Mouse (Mus musculus): Measurements from ENCODE around the gene Sod2.
"Not testable (repeated sequence)": the region's sequence is repeated elsewhere in the genome, so short reads cannot be mapped to it uniquely, and the experiment has no call there.

The Sod2 gene

DNA sequence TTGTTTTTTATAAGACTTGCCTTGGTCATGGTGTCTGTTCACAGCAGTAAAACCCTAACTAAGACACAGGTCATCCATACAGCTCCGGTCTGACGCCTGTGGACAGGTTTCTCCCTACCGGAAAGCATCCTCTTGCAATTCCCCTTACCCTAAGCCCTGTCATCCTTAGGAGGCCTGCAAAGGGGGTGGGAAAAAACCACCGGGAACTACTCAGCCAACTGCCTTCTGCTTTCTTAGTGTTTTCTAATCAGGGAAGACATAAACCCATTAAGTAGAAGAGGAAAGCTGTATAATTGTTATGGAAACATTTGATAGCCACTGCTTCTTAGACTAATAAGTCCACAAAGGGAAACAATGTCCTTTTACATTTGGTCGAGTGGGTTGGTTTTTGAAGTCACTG lies 338 bp downstream of the Sod2 start:
- in situ Hi-C loops (cut with MboI; ENCODE audit: low pct_unique_long_range_greater_than_20kb in 1 of 2, low sequenced_read_pairs in 2 of 2, unreplicated experiment in 1 of 2): no loop called here

- in situ Hi-C loops (cut with MboI; ENCODE audit: low pct_unique_long_range_greater_than_20kb in 1 of 2, low sequenced_read_pairs in 2 of 2, unreplicated experiment in 1 of 2): no loop called here
Observed at GRCm38 (mm10) chr17:13007730-13008425, 1.2 kb downstream of the Sod2 start.

DNA sequence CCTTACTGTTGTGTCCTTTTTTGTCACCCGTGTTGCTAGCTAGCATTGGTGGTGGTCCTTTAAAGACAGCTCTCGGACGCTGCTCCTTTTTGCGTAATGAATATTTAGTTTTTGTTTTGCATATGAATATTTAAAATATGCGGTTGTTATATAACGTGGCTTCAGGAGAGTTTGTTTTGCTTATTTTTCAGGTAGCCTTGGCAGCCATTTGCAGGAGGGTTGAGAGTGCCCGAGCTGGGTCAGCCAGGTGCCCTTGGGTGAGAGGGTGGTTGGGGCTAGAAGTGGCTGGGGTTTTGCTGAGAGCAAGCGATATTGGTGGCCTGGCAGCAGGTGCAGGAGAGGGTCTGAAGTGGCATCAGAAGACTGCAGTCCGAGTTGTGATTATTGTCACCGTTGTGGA lies 1.9 kb downstream of the Sod2 start:
- in situ Hi-C loops (cut with MboI; ENCODE audit: low pct_unique_long_range_greater_than_20kb in 1 of 2, low sequenced_read_pairs in 2 of 2, unreplicated experiment in 1 of 2): no loop called here

DNA sequence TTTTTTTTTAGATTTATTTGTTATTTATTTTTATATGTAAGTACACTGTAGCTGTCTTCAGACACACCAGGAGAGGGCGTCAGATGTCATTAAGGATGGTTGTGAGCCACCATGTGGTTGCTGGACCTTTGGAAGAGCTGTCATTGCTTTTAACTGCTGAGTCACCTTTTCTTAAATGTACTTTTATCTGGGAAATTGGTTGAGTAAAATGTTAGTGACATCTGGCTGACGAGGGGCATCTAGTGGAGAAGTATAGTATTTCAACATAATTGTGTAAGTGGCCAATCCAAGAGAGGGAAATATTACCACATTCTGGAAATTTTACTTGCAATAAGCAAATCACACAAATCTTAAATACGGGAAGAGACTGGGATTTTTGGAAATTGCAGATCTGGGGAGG lies 3.2 kb downstream of the Sod2 start:
- in situ Hi-C loops (cut with MboI; ENCODE audit: low pct_unique_long_range_greater_than_20kb in 1 of 2, low sequenced_read_pairs in 2 of 2, unreplicated experiment in 1 of 2): no loop called here

DNA sequence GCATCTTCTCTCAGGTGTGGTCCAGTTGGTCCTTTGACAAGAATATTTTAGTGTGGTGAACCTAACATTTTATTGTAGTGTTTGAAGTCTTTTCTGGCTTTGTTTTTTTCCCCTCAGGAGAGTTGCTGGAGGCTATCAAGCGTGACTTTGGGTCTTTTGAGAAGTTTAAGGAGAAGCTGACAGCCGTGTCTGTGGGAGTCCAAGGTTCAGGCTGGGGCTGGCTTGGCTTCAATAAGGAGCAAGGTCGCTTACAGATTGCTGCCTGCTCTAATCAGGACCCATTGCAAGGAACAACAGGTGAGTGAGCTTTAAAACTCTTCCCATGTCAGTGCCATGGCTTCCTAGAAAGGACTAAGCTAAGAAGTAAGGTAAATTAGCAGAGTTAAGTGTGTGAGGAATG lies 6.7 kb downstream of the Sod2 start:
- in situ Hi-C loops (cut with MboI; ENCODE audit: low pct_unique_long_range_greater_than_20kb in 1 of 2, low sequenced_read_pairs in 2 of 2, unreplicated experiment in 1 of 2): no loop called here

- in situ Hi-C loops (cut with MboI; ENCODE audit: low pct_unique_long_range_greater_than_20kb in 1 of 2, low sequenced_read_pairs in 2 of 2, unreplicated experiment in 1 of 2): not testable (repeated sequence)
Observed at GRCm38 (mm10) chr17:13036627-13037192, 30.1 kb downstream of the Sod2 start.

GRCm38 (mm10) chr17:13043846-13044673 lies 37.4 kb downstream of the Sod2 start:
- in situ Hi-C loops (cut with MboI; ENCODE audit: low pct_unique_long_range_greater_than_20kb in 1 of 2, low sequenced_read_pairs in 2 of 2, unreplicated experiment in 1 of 2): not testable (repeated sequence)

DNA sequence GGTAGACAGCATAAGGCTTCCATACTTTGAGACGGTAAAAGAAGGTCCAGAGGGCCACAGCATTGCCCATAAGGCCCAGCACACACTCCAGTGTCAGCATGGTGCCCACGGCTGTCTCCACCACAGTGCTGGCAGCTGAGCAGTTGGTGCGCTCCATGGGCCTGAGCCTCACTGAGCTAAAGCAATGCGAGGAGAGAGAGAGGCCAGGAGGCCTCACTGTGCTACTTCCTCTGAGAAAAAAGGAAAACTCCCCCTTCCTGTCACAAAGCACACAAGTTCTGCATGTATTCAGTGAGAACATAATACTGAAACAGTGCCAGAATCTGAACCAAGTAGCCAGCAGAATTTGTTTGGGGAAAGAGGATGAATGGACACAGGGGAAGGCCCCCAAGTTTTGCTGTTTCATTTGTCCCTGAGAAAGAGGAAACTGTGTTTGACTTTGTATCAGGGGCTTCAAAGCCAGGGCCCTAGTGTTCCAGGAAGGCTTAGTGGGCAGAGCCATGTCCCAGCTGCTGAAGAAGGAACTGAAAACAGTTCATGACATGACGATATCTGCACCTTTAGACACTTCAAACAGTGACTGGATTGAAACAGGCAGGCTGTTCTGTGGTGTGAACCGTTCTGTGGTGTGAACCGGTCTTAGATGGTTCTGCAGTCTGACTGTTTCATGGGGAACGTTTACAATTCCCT lies 45.6 kb downstream of the Sod2 start, which contains the start of gene Gpr31b:
Gpr31b (minus strand) TSS at position 173 of the 690 bp plus-strand sequence.
- in situ Hi-C loops (cut with MboI; ENCODE audit: low pct_unique_long_range_greater_than_20kb in 1 of 2, low sequenced_read_pairs in 2 of 2, unreplicated experiment in 1 of 2): not testable (repeated sequence)

DNA sequence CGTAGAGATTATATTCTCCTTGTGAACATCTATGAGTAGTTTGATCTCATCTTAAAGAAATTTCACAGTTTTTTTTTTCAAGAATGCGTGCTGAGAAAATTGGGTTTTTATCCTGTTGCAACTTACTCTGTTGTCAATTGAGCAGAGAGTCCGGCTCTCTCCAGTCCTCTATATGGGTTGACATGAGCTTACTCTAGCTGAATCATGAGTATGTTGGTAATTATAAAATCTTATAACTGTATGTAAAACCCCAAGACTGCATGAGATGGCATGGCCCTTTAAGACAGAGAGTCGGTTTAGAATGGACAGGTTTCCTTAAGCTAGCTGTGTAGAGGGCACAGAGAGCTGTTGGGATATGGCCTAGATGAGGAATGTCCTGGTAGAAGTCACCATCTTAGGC lies 54.2 kb downstream of the Sod2 start, which contains the start of gene Tcp10b:
Tcp10b (plus strand) TSS at position 301 of the 400 bp plus-strand sequence.
- in situ Hi-C loops (cut with MboI; ENCODE audit: low pct_unique_long_range_greater_than_20kb in 1 of 2, low sequenced_read_pairs in 2 of 2, unreplicated experiment in 1 of 2): not testable (repeated sequence)

- in situ Hi-C loops (cut with MboI; ENCODE audit: low pct_unique_long_range_greater_than_20kb in 1 of 2, low sequenced_read_pairs in 2 of 2, unreplicated experiment in 1 of 2): not testable (repeated sequence)
Observed at GRCm38 (mm10) chr17:13062882-13063281, 56.2 kb downstream of the Sod2 start.

DNA sequence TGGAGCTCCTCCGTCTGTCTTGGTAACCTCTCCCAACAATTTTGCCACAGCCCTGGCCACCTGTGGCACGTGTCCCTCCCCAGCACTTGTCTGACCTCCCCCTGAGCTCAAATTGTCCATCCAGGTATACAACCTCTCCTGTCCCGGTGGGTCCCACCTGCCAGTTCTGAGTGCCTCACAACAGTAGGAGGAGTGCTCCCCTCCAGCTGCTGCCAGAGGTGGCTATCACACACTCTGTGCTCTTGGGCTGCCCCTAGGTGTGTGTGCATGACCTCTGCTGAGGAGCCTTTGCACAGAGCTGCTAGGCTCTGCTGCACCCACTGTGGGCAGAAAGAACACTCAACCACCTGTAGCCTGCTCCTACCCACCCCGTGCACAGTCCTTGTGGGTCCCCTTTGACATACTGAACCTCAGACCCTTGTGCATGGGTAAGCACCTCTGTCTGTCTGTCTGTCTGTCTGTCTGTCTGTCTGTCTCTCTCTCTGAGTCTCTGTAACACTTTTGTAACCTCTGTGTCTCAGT lies 61.3 kb downstream of the Sod2 start:
- in situ Hi-C loops (cut with MboI; ENCODE audit: low pct_unique_long_range_greater_than_20kb in 1 of 2, low sequenced_read_pairs in 2 of 2, unreplicated experiment in 1 of 2): not testable (repeated sequence)

DNA sequence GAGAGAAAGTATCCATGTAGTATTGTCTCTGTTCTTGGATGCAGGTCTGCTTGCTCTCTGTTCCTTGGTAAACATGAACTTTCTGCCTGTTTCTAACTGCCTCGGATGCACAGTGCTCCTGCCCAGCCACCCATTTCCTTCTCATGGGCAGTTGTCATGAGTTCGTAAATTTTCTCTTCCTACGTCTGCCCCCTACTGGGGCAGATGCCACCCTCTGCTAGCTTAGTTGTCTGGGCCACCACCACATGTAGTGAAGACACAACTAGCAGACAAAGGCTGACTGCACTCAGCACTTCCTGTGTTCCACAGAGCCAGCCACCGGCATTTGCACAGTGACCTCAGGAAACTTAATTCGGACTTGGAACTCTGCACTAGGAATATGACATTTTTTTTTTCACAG lies 62.6 kb downstream of the Sod2 start:
- in situ Hi-C loops (cut with MboI; ENCODE audit: low pct_unique_long_range_greater_than_20kb in 1 of 2, low sequenced_read_pairs in 2 of 2, unreplicated experiment in 1 of 2): not testable (repeated sequence)

Measured in mouse embryonic stem cell (cell line).